Mouse (Mus musculus): Measurements from ENCODE around the gene Iffo1. TPM values are rescaled to one million over a fixed set of nuclear protein-coding genes. Genes with fewer than 3 reads are reported as not detected.

Gene Iffo1
- polyA plus RNA-seq, 1 experiment from 2014 or later: 18.2 TPM

GRCm38 (mm10) chr6:125104223-125104622, 40.8 kb upstream of the Iffo1 start:
- 91% methylated on average over 4 of the region's 4 CpGs for WGBS
- Histone ChIP-seq H3K4me3 (replicated peaks; ENCODE audit: low read length) (no peak overlapping the region), H3K9ac (no peak overlapping the region), H3K27me3 (ENCODE audit: control insufficient read depth, insufficient read depth, low read length) (no peaks in the 10 kb centered on the region), H3K9me3 (ENCODE audit: control insufficient read depth, low read length) (no peaks in the 10 kb centered on the region), H3K36me3 (replicated peaks; ENCODE audit: control insufficient read depth, insufficient read depth) (peaks cover 99% of the 10 kb centered on the region), H3K4me1 (replicated peaks; ENCODE audit: control insufficient read depth, insufficient read depth, low read length) (peaks cover 10% of the 10 kb centered on the region), H3K4me2 (replicated peaks) (no peak overlapping the region), H3K27ac (no peak overlapping the region)
- ATAC-seq (ENCODE audit: low FRiP score) (no peak), DNase-seq (ENCODE audit: low spot score) (no peak)

DNA sequence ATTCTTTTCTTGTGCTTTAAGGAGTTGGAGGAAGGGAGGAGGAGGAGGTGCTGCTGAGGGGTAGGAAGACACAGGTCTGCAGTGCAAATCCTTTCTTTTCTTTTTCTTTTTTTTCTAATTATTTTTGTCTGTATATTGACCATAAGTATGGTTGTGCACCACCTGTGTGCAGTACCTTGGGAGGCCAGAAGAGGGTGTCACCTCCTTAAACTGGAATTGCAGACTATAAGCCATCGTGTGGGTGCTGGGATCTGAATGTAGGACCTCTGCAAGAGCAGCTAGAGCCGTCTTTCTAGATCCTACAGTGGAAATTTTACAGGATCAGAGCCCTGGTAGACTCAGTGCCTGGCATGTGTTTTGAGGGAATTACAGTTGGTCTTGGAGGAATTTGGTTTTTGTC, 37.3 kb upstream of the Iffo1 start:
- DNase-seq (ENCODE audit: low spot score) (no peak), ATAC-seq (ENCODE audit: low FRiP score) (no peak)
- Histone ChIP-seq H3K9me3 (ENCODE audit: control insufficient read depth, low read length) (no peaks in the 10 kb centered on the region), H3K27ac (no peak overlapping the region), H3K4me2 (replicated peaks) (no peak overlapping the region), H3K9ac (no peak overlapping the region), H3K4me3 (replicated peaks; ENCODE audit: low read length) (no peak overlapping the region), H3K36me3 (replicated peaks; ENCODE audit: control insufficient read depth, insufficient read depth) (peaks cover 99% of the 10 kb centered on the region), H3K27me3 (ENCODE audit: control insufficient read depth, insufficient read depth, low read length) (no peaks in the 10 kb centered on the region), H3K4me1 (replicated peaks; ENCODE audit: control insufficient read depth, insufficient read depth, low read length) (no peaks in the 10 kb centered on the region)
- WGBS: 95% methylated on average over 2 of the region's 2 CpGs

- WGBS: 93% methylated on average over 14 of the region's 14 CpGs
Measured at GRCm38 (mm10) chr6:125109371-125109770, 35.7 kb upstream of the Iffo1 start.

GRCm38 (mm10) chr6:125110927-125111326, 34.1 kb upstream of the Iffo1 start:
- H3K4me1 ChIP-seq (replicated peaks; ENCODE audit: control insufficient read depth, insufficient read depth, low read length): no peaks in the 10 kb centered on the region
- peaks cover 98% of the 10 kb centered on the region for H3K36me3 ChIP-seq (replicated peaks; ENCODE audit: control insufficient read depth, insufficient read depth)
- ATAC-seq (ENCODE audit: low FRiP score) (no peak), DNase-seq (ENCODE audit: low spot score) (no peak)
- no peaks in the 10 kb centered on the region for H3K9me3 ChIP-seq (ENCODE audit: control insufficient read depth, low read length)
- H3K27ac ChIP-seq: no peak overlapping the region
- no peak overlapping the region for H3K9ac ChIP-seq
- no peak overlapping the region for H3K4me3 ChIP-seq (replicated peaks; ENCODE audit: low read length)
- 94% methylated on average over 7 of the region's 7 CpGs for WGBS
- no peak overlapping the region for H3K4me2 ChIP-seq (replicated peaks)
- H3K27me3 ChIP-seq (ENCODE audit: control insufficient read depth, insufficient read depth, low read length): no peaks in the 10 kb centered on the region

More at GRCm38 (mm10) chr6:125109371-125109770, 35.7 kb upstream of the Iffo1 start:
- H3K4me2 ChIP-seq (replicated peaks): no peak overlapping the region
- no peaks in the 10 kb centered on the region for H3K27me3 ChIP-seq (ENCODE audit: control insufficient read depth, insufficient read depth, low read length)
- no peak for ATAC-seq (ENCODE audit: low FRiP score)
- no peak overlapping the region for H3K9ac ChIP-seq
- no peaks in the 10 kb centered on the region for H3K4me1 ChIP-seq (replicated peaks; ENCODE audit: control insufficient read depth, insufficient read depth, low read length)
- H3K36me3 ChIP-seq (replicated peaks; ENCODE audit: control insufficient read depth, insufficient read depth): peaks cover 100% of the 10 kb centered on the region
- H3K9me3 ChIP-seq (ENCODE audit: control insufficient read depth, low read length): no peaks in the 10 kb centered on the region
- H3K4me3 ChIP-seq (replicated peaks; ENCODE audit: low read length): no peak overlapping the region
- no peak for DNase-seq (ENCODE audit: low spot score)
- no peak overlapping the region for H3K27ac ChIP-seq

GRCm38 (mm10) chr6:125112553-125112952, 32.5 kb upstream of the Iffo1 start:
- H3K36me3 ChIP-seq (replicated peaks; ENCODE audit: control insufficient read depth, insufficient read depth): peaks cover 98% of the 10 kb centered on the region
- 96% methylated on average over 11 of the region's 11 CpGs for WGBS
- H3K4me2 ChIP-seq (replicated peaks): no peak overlapping the region
- ATAC-seq (ENCODE audit: low FRiP score): no peak
- H3K4me3 ChIP-seq (replicated peaks; ENCODE audit: low read length): no peak overlapping the region
- no peak for DNase-seq (ENCODE audit: low spot score)
- H3K4me1 ChIP-seq (replicated peaks; ENCODE audit: control insufficient read depth, insufficient read depth, low read length): no peaks in the 10 kb centered on the region
- no peak overlapping the region for H3K27ac ChIP-seq
- H3K9me3 ChIP-seq (ENCODE audit: control insufficient read depth, low read length): no peaks in the 10 kb centered on the region
- no peaks in the 10 kb centered on the region for H3K27me3 ChIP-seq (ENCODE audit: control insufficient read depth, insufficient read depth, low read length)
- no peak overlapping the region for H3K9ac ChIP-seq

- no peak overlapping the region for H3K4me3 ChIP-seq (replicated peaks; ENCODE audit: low read length)
- 97% methylated on average over 8 of the region's 8 CpGs for WGBS
- DNase-seq (ENCODE audit: low spot score) (no peak), ATAC-seq (ENCODE audit: low FRiP score) (no peak)
- no peak overlapping the region for H3K4me2 ChIP-seq (replicated peaks)
- peaks cover 98% of the 10 kb centered on the region for H3K36me3 ChIP-seq (replicated peaks; ENCODE audit: control insufficient read depth, insufficient read depth)
- no peak overlapping the region for H3K9ac ChIP-seq
- no peaks in the 10 kb centered on the region for H3K9me3 ChIP-seq (ENCODE audit: control insufficient read depth, low read length)
- H3K27ac ChIP-seq: no peak overlapping the region
- no peaks in the 10 kb centered on the region for H3K27me3 ChIP-seq (ENCODE audit: control insufficient read depth, insufficient read depth, low read length)
- no peaks in the 10 kb centered on the region for H3K4me1 ChIP-seq (replicated peaks; ENCODE audit: control insufficient read depth, insufficient read depth, low read length)
Measured at GRCm38 (mm10) chr6:125119387-125119786, 25.7 kb upstream of the Iffo1 start.

DNA sequence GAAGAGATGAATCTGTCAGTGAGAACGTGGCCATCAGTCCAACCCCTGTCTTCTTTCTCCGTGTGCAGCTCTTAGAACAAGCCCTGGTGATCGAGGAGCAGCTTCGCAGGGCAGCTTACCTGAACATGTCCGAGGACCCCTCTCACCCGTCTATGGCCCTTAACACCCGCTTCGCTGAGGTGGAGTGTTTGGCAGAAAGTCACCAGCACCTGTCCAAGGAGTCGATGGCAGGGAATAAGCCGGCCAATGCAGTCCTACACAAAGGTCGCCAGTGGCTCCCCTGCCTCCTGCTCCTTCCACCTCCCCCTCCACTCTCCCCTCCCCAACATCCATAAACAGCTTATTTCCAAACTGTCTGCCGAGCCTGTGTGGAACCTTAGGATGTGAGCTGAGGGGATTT, 16.3 kb upstream of the Iffo1 start:
- Histone ChIP-seq H3K4me1 (replicated peaks; ENCODE audit: control insufficient read depth, insufficient read depth, low read length) (peaks cover 11% of the 10 kb centered on the region), H3K9ac (no peak overlapping the region), H3K27ac (no peak overlapping the region), H3K27me3 (ENCODE audit: control insufficient read depth, insufficient read depth, low read length) (no peaks in the 10 kb centered on the region), H3K4me3 (replicated peaks; ENCODE audit: low read length) (no peak overlapping the region), H3K36me3 (replicated peaks; ENCODE audit: control insufficient read depth, insufficient read depth) (peaks cover 80% of the 10 kb centered on the region), H3K4me2 (replicated peaks) (no peak overlapping the region), H3K9me3 (ENCODE audit: control insufficient read depth, low read length) (no peaks in the 10 kb centered on the region)
- DNase-seq (ENCODE audit: low spot score): no peak
- no peak for ATAC-seq (ENCODE audit: low FRiP score)
- WGBS: 90% methylated on average over 12 of the region's 12 CpGs

DNA sequence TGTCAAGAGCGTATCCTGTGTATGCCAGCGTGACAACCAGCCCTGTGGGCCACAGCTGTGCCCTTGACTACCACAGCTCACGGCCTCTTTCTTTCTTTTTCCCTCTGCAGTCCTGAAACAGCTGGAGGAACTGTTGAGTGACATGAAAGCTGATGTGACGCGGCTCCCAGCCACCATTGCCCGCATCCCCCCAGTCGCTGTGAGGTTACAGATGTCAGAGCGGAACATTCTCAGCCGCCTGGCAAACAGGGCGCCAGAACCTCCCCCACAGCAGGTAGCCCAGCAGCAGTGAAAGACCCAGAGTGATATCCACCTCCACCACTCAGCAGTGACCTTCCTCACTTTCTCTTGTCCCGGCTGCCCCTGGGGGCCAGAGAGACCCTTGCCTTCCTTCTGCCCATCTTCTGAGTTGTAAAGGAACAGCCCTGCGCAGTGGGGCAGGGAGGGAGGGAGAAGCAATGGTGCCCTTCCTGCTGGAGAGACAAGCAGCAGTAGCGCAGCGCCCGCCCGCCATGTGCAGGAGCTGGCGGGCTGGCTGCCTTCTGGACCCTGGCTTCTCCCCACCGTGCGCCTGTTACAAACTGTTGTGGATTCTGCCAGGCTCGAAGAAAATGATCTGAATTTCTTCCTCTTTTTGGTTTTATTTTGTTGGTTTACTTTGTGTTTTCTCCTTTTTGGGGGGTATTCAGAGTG, 15.2 kb upstream of the Iffo1 start:
- Histone ChIP-seq H3K9ac (no peak overlapping the region), H3K36me3 (replicated peaks; ENCODE audit: control insufficient read depth, insufficient read depth) (peaks cover 80% of the 10 kb centered on the region), H3K4me3 (replicated peaks; ENCODE audit: low read length) (no peak overlapping the region), H3K4me2 (replicated peaks) (no peak overlapping the region), H3K4me1 (replicated peaks; ENCODE audit: control insufficient read depth, insufficient read depth, low read length) (peaks cover 11% of the 10 kb centered on the region), H3K9me3 (ENCODE audit: control insufficient read depth, low read length) (no peaks in the 10 kb centered on the region), H3K27ac (no peak overlapping the region), H3K27me3 (ENCODE audit: control insufficient read depth, insufficient read depth, low read length) (no peaks in the 10 kb centered on the region)
- WGBS: 84% methylated on average over 20 of the region's 20 CpGs
- ATAC-seq (ENCODE audit: low FRiP score) (no peak), DNase-seq (ENCODE audit: low spot score) (no peak)

DNA sequence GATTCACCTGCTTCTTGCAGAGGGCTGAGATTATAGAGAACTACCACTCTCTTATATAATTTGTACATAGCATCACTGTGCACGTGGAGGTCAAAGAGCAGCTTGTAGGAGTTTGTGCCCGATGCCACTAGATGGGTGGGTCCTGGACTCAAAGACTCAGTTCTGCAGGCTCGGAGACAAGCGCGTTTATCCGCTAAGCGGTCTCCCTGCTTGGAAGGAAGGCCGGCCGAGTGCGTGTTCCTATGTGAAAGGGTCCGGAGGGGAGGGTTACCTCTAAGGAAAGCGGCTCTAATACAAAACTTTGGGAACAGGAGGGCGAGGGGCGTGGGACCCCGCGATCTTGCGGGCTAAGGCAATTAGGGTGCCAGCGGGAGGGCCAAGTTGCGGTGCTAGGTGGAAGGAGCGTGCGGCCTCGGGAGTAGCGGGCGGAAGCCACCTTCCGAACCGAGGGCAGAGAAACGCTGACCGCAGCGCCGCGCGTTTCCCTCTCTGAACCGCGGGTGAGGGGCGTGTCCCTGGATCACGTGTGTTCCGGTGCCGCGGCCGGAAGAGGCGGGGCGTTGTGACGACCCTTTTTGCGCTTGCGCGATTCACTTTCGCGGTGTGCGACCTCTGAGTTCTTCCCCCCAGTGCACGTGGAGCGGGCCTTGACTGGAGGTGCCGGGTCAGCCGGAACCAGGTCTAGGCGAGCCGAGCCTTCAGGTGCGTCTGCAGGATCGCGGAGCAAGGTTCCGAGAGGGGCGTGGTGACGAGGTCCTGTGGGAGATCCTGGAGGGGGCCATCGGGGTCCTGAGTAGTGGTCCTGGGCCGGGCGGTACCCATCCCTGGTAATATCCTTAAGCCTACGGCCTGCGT, 13.5 kb upstream of the Iffo1 start, which contains the start of gene Nop2:
Gene Nop2 (plus strand): TSS at position 608 of the 855 bp plus-strand sequence.
- peaks cover 80% of the 10 kb centered on the region for H3K36me3 ChIP-seq (replicated peaks; ENCODE audit: control insufficient read depth, insufficient read depth)

More for the DNA sequence above, 13.5 kb upstream of the Iffo1 start, which contains the start of gene Nop2:
- peak within 1 kb of the TSS; percentile 87 for H3K27ac ChIP-seq
- H3K9ac ChIP-seq: peak within 1 kb of the TSS; percentile 90
- H3K27me3 ChIP-seq (ENCODE audit: control insufficient read depth, insufficient read depth, low read length): no peaks in the 10 kb centered on the region
- H3K4me3 ChIP-seq (replicated peaks; ENCODE audit: low read length): peak within 1 kb of the TSS; percentile 93
- no peaks in the 10 kb centered on the region for H3K9me3 ChIP-seq (ENCODE audit: control insufficient read depth, low read length)
- peak; percentile 96 for DNase-seq (ENCODE audit: low spot score)
- ATAC-seq (ENCODE audit: low FRiP score): peak; percentile 96
- WGBS: under 1% methylated on average over 66 of the region's 66 CpGs
- peaks cover 11% of the 10 kb centered on the region for H3K4me1 ChIP-seq (replicated peaks; ENCODE audit: control insufficient read depth, insufficient read depth, low read length)
- peak within 1 kb of the TSS; percentile 84 for H3K4me2 ChIP-seq (replicated peaks)

Data from hindbrain, embryonic 14.5 days (tissue).